Mouse (Mus musculus) MEL-GATA-1-ER (cell line): Measurements from ENCODE around the gene Olfr1389.
A peak's percentile ranks its signal among the peaks of the same experiment; 100 is the strongest.
"Not testable (repeated sequence)": the region's sequence is repeated elsewhere in the genome, so short reads cannot be mapped to it uniquely, and the experiment has no call there.

ENCODE experiments used
- DNase-seq: peaks from one replicate; pipeline ENCODE4 v3.0.0-alpha.2; 2012; ENCODE audit warnings: low read depth; ENCODE audit errors: extremely low read depth

Gene Olfr1389

GRCm38 (mm10) chr11:49422767-49423166 lies at the start of gene Olfr1389:
Gene Olfr1389, plus strand, starts transcription at chr11:49423067.
- DNase-seq = no peak

- DNase-seq = no peak
Observed at GRCm38 (mm10) chr11:49383133-49383532, 39.7 kb upstream of the Olfr1389 start.

- DNase-seq = not testable (repeated sequence)
Observed at GRCm38 (mm10) chr11:49386118-49386517, 36.7 kb upstream of the Olfr1389 start.

DNA sequence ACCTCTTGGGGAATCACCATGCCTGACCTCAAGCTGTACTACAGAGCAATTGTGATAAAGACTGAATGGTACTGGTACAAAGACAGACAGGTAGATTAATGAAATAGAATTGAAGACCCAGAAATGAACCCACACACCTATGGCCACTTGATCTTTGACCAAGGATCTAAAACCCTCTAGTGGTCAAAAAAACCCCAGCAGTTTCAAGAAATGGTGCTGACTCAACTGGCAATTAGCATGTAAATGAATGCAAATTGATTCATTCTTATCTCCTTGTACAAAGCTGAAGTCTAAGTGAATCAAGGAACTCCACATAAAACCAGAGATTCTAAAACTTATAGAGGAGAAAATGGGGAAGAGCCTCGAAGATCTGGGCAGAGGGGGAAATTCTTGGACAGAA lies 30.2 kb upstream of the Olfr1389 start:
- not testable (repeated sequence) for DNase-seq

DNA sequence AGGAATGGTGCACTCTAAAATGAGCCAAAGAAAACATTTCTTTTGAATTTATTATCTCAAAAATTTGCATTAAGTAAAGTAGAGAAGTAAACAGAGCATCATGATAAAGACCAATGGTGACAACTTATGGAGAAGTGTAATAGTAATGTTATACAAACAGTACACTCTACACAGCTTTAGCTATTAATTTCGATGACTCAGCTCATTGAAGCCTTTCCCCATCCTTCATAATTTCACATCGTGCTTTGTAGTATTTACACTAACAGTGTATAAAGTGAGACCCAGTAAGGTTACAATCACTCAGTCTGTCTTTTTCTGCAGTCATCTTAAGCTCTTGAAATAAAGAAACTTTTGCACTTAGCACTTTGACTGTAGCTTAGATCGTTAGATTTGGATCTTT lies 16.1 kb upstream of the Olfr1389 start:
- no peak for DNase-seq

GRCm38 (mm10) chr11:49410540-49410939 lies 12.3 kb upstream of the Olfr1389 start:
- peak; percentile 34 for DNase-seq

DNA sequence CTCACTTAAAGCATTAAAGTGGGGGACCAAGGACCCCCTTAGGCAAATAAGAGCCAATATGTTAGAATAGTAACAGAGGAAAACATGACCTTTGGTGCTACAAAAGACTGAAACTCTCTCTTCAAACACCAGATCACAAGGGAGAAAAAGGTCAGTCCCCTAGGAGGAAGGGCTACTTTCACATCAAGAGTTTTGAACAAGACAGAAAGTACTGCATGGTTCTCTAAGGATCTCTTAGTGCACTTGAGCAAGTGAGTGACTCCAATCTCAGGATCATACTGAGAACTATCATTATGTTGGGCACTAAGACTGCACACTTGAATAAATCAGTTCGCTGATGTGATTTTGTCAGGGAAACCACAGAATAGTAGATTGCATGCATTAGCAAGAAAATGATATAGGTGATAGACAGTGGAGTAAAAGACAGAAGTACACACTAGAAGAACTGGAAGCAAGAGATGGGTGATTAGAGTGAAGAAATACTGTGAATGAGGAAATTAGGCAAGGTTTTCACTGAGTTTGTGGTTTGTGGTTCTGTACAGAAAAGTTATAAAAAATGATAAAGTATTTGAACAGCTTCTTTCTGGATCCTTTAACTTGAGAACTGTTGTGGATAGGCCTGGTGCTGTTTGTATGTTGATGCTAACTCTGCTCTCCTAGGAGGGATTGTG lies 2.5 kb downstream of the Olfr1389 start:
- no peak for DNase-seq

DNA sequence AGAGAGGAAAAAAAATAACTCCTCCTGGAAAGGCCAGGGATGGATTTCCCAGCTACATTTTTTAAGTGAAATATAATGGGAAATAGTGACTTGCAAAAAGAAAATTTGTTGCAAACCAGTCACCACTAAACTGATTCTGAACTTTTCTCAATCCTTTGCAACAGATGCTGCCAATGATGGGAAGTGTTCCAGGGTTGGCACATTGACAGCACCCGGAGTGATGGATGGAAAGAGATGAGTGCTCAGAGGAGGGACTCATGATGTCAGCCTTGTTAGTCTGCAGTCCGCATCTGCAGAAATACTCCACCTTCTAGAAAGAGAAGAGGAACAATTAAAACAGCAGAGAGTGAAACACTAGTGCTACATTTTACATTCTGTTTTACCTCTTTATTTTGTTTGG lies 6.8 kb downstream of the Olfr1389 start:
- DNase-seq = no peak

GRCm38 (mm10) chr11:49436411-49436810 lies 13.5 kb downstream of the Olfr1389 start, which contains the start of gene Olfr1388:
Gene Olfr1388, plus strand, starts transcription at chr11:49436624.
- DNase-seq = no peak

- no peak for DNase-seq
Observed at GRCm38 (mm10) chr11:49455043-49455442, 32.2 kb downstream of the Olfr1389 start, which contains the start of gene Olfr1387. Gene Olfr1387, plus strand, starts transcription at chr11:49455343.

DNA sequence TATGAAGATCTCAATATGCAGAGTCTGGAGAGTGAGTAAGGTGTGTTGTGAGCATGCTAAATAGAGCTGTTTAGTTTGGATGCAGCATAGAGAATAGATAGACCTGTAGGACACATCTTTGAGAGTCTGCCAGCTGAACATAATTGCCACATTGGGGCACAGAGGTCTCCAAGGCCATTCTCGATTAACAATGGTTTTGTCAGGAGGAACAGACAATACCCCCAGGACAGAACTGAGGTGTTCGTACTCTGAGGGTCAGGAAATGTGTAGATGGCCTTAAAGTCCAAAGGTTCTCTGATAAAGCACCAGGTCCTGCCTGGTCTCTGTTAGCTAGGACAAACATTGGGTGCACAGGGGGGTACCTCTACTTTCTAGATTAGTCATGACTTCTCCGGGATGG lies 41.9 kb downstream of the Olfr1389 start, which contains the start of gene Olfr1386:
Gene Olfr1386, plus strand, starts transcription at position 301 of the 400 bp plus-strand sequence.
- not testable (repeated sequence) for DNase-seq
